Mouse (Mus musculus): Measurements from ENCODE around the gene Ltbp2.
A peak's percentile ranks its signal among the peaks of the same experiment; 100 is the strongest.

Ltbp2 gene

DNA sequence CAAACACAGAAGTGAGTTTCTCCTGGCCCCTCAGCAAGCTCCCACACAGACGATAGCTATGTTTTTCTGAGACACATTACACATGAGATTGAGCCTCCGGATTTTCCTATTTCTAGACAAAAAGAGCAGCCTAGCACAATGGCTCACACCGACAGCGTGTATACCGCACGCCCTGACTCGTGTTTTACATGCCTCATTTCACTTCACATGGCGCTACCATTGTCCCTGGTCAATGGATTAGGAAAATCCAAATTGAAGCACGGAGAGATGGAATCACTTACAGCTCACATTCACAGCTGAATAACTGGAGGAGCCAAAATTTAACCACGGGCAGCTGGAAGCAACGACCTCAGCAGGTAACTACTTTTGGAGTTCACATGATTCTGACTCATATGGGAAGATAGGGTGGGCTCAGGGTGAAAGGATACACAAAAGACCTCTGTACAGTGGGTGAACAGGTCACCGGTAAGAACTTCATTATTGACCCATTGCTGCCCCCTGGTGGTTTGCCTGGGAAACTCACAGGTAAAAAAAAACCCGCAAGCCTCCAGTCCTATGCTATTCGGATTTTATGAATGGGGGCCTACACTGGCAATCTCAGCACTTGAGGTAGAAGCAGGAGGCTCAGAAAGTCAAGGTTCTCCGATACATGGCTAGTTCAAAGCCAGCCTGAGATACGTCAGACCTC is 121.2 kb downstream of the Ltbp2 start:
- DNase-seq, result peak; percentile 39

GRCm38 (mm10) chr12:84752131-84752977 is 124.0 kb downstream of the Ltbp2 start:
- DNase-seq, result peak; percentile 82

DNA sequence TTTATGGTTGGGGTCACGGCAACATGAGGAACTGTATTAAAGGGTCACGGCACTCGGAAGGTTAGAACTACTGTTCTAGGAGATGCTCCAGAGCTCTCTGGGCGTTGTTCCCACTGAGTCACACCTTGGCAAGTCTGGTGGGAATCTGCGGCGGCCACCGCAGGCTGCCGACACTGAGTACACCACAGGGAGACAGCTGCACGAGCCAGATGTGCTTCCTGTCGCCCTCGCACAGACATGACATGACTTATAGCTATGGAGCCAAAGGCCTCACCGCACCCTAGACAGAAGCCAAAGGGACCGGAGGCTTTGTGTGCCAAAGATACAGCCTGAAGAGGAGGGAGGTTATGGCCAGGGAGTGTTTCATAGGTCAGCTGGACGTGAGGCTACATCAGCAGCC is 125.7 kb downstream of the Ltbp2 start:
- DNase-seq, result no peak

GRCm38 (mm10) chr12:84748134-84748533 is 128.2 kb downstream of the Ltbp2 start:
- no peak for DNase-seq

- DNase-seq, result no peak
Measured at GRCm38 (mm10) chr12:84745700-84746099, 130.6 kb downstream of the Ltbp2 start.

DNA sequence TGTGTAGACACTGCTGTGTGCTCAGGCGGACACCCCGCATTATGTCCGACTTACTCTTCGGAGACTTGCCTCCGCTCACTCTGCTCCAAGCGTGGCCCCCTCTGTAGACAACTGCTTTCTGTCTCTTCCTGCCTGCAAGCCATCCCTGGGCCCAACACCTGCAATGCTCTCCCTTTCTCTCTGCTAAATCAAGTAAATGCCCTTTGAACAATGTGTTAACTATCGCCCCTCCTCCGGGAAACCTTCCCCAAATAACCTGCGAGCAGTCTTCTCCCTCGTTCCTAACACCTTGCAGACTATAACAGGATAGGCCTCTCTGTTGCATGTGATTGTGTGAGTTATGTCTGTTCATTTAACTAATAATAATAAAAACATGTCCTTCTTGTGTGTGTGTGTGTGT is 132.8 kb downstream of the Ltbp2 start:
- no peak for DNase-seq

DNA sequence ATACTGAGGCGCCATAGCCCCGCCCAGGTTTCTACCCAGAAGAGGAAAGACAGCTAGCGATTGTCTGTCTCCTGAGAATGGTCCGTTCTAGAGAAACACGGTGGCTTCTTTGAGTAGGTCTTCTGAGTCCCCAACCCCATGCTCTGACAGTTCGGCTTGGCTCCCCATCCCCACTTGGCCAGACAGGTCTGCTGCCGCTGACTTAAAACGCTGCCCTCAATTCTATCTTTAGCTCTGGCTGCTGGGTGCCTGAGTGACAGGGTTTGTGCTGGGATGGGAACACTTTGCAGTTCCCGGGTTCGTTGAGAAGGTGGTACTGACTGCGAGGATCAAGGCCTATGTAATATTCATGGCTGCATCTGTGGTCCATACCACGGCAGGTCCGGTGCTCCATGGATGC is 143.0 kb downstream of the Ltbp2 start:
- DNase-seq, result no peak

Data from cerebellum, adult 11-12 months (tissue).